Mouse (Mus musculus): ENCODE results near the gene Mad2l2.

DNA sequence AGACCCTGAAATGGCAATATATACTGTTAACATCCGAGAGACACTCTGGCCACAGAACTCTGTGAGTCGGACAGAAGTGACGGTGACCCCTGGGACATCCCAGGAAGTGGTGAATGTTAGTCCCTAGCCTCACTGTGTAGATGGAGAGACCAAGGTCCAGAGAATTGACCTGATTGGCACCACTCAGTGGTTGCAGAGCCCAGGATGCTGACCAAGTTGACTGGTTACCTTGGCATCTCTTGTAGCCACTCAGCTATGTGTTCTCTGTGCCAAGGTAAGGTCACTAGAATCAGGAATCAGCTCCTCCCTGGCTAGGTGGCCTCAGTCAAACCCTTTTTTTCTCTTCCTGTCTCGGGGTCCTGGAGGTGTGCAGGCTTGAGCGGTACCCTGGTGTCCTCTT lies 13.5 kb downstream of the Mad2l2 start:
- TF ChIP-seq CTCF (IDR thresholded peaks at IDR 0.05; ENCODE audit: extremely low read depth, insufficient read length, insufficient replicate concordance, low read depth, low read length) = no peak
- TF ChIP-seq POLR2A (IDR thresholded peaks at IDR 0.05; ENCODE audit: low read depth, low read length) = no peak
